Mouse (Mus musculus) limb, embryonic 15.5 days (tissue): Measurements from ENCODE around the gene Lrfn5. TPM values are rescaled to one million over a fixed set of nuclear protein-coding genes. Genes with fewer than 3 reads are reported as not detected.

Source experiments
- ATAC-seq: fragments of 200-750 bp; cut with Nextera tagmentation; 2 replicates; pipeline ENCODE4 v1.8.0; 2017; ENCODE audit warnings: low read depth, moderate TSS enrichment; ENCODE audit not compliant: insufficient number of reproducible peaks, low FRiP score, low TSS enrichment
- H3K27ac ChIP-seq: fragments of 300-500 bp; sonication (generic); 2 replicates; pipeline ENCODE4 v1.5.1; 2015; ENCODE audit warnings: moderate library complexity, mild to moderate bottlenecking, inconsistent platforms
- H3K27me3 ChIP-seq: fragments of 300-500 bp; sonication (generic); 2 replicates; pipeline ENCODE4 v1.6.1; 2015; ENCODE audit warnings: inconsistent platforms
- H3K36me3 ChIP-seq: fragments of 300-500 bp; sonication (generic); 2 replicates; pipeline ENCODE4 v1.6.1; 2015; ENCODE audit warnings: inconsistent platforms
- H3K4me1 ChIP-seq: fragments of 300-500 bp; sonication (generic); 2 replicates; pipeline ENCODE4 v1.6.1; 2015; ENCODE audit warnings: inconsistent platforms
- H3K4me2 ChIP-seq: fragments of 300-500 bp; sonication (generic); 2 replicates; pipeline ENCODE4 v1.6.1; 2015; ENCODE audit warnings: mild to moderate bottlenecking, inconsistent platforms
- H3K4me3 ChIP-seq: fragments of 300-500 bp; sonication (generic); 2 replicates; pipeline ENCODE4 v1.5.1; 2015; ENCODE audit warnings: mild to moderate bottlenecking, inconsistent platforms
- H3K9ac ChIP-seq: fragments of 300-500 bp; sonication (generic); 2 replicates; pipeline ENCODE4 v1.6.1; 2015; ENCODE audit warnings: inconsistent platforms
- H3K9me3 ChIP-seq: fragments of 300-500 bp; sonication (generic); 2 replicates; pipeline ENCODE4 v1.6.1; 2016; ENCODE audit warnings: inconsistent platforms
- WGBS: fragments of 180-500 bp; shearing (Covaris S2); methylation state at CpG from one replicate; pipeline ENCODE4 v1.1.7; 2015; 5-methylcytosine and 5-hydroxymethylcytosine counted together
- polyA plus RNA-seq: library from polyadenylated mRNA; unstranded; fragments of >200 nt; fragmentation: Nextera tagmentation; extraction: Ambion mirVana; gene quantifications from 2 replicates; pipeline ENCODE4 v1.2.1, GENCODE M21; 2015

The Lrfn5 gene
- polyA plus RNA-seq, 1 experiment from 2014 or later = 2.9 TPM

GRCm38 (mm10) chr12:61723158-61723557 is 200.2 kb downstream of the Lrfn5 start:
- no peak overlapping the region for H3K4me2 ChIP-seq
- no peak overlapping the region for H3K9ac ChIP-seq
- ATAC-seq = no peak
- H3K27me3 ChIP-seq = no peaks in the 10 kb centered on the region
- H3K4me3 ChIP-seq = no peak overlapping the region
- H3K27ac ChIP-seq = no peak overlapping the region
- no peaks in the 10 kb centered on the region for H3K9me3 ChIP-seq
- no peaks in the 10 kb centered on the region for H3K36me3 ChIP-seq
- H3K4me1 ChIP-seq = no peaks in the 10 kb centered on the region

DNA sequence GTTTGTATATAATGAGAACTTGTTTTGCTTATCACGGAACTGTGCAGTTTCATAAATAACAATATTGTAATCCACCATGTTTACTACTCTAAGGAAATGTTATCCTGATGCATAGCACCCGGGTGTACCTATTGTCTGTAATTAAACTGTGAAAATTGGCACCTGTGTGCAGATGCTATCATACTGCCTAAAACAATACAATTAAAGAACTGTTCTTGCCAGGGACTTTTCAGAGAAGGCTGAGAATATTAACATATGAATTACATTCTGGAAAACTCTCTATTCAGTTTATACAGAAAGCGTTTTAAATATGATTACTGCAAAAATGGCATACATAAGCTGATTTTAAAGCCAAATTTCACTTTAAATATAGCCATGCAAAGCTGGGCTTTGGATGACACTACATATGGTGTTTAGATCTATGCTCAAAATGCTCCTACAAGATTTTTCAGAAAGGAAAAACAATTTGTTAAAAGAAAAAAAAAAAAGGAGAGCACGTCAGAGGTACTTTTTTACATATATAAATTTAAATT is 284.2 kb downstream of the Lrfn5 start:
- Histone ChIP-seq H3K36me3 (no peaks in the 10 kb centered on the region), H3K4me2 (no peak overlapping the region), H3K4me1 (no peaks in the 10 kb centered on the region), H3K9me3 (no peaks in the 10 kb centered on the region), H3K4me3 (no peak overlapping the region), H3K27ac (no peak overlapping the region), H3K27me3 (no peaks in the 10 kb centered on the region), H3K9ac (no peak overlapping the region)
- WGBS = 73% methylated on average over 4 of the region's 4 CpGs
- ATAC-seq = no peak

DNA sequence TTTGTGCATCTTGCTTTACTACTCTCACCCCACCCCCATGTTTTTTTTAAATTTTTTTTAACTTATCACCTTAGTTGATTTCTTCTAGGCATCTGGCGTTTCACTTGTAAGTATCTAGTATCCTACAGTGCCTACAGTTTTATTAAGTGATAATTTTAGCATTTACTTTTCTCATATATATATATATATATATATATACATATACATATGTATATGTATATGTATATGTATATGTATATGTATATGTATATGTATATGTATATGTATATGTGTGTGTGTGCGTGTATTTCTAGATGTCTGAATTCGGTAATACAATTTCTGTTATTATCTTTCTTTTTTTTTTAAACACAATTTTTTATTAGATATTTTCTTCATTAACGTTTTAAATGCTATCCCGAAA is 300.7 kb downstream of the Lrfn5 start:
- Histone ChIP-seq H3K36me3 (no peaks in the 10 kb centered on the region), H3K9ac (no peak overlapping the region), H3K4me3 (no peak overlapping the region), H3K4me1 (no peaks in the 10 kb centered on the region), H3K4me2 (no peak overlapping the region), H3K27me3 (no peaks in the 10 kb centered on the region), H3K9me3 (no peaks in the 10 kb centered on the region), H3K27ac (no peak overlapping the region)
- no peak for ATAC-seq
- WGBS = 90% methylated on average over 5 of the region's 5 CpGs

- H3K9me3 ChIP-seq = no peaks in the 10 kb centered on the region
- 11% methylated on average over 1 of the region's 1 CpGs for WGBS
These were observed 303.4 kb downstream of the Lrfn5 start for GRCm38 (mm10) chr12:61826311-61826710.

GRCm38 (mm10) chr12:61842599-61843291 is 319.8 kb downstream of the Lrfn5 start:
- no peaks in the 10 kb centered on the region for H3K36me3 ChIP-seq
- WGBS = 83% methylated on average over 9 of the region's 9 CpGs
- no peak for ATAC-seq
- no peak overlapping the region for H3K4me2 ChIP-seq
- no peaks in the 10 kb centered on the region for H3K4me1 ChIP-seq
- H3K27me3 ChIP-seq = no peaks in the 10 kb centered on the region
- H3K4me3 ChIP-seq = no peak overlapping the region
- H3K27ac ChIP-seq = no peak overlapping the region
- no peak overlapping the region for H3K9ac ChIP-seq
- no peaks in the 10 kb centered on the region for H3K9me3 ChIP-seq

More at GRCm38 (mm10) chr12:61826311-61826710, 303.4 kb downstream of the Lrfn5 start:
- Histone ChIP-seq H3K4me3 (no peak overlapping the region), H3K4me1 (no peaks in the 10 kb centered on the region), H3K4me2 (no peak overlapping the region), H3K36me3 (no peaks in the 10 kb centered on the region), H3K27ac (no peak overlapping the region), H3K9ac (no peak overlapping the region), H3K27me3 (no peaks in the 10 kb centered on the region)
- ATAC-seq = no peak

GRCm38 (mm10) chr12:61854183-61854582 is 331.2 kb downstream of the Lrfn5 start:
- Histone ChIP-seq H3K27me3 (no peaks in the 10 kb centered on the region), H3K9me3 (no peaks in the 10 kb centered on the region), H3K4me1 (no peaks in the 10 kb centered on the region), H3K9ac (no peak overlapping the region), H3K36me3 (no peaks in the 10 kb centered on the region), H3K4me2 (no peak overlapping the region), H3K27ac (no peak overlapping the region), H3K4me3 (no peak overlapping the region)
- ATAC-seq = no peak
- WGBS = 65% methylated on average over 1 of the region's 1 CpGs
